Mouse (Mus musculus) MEL (cell line): Measurements from ENCODE around the gene F930015N05Rik. TPM values are rescaled to one million over a fixed set of nuclear protein-coding genes. Genes with fewer than 3 reads are reported as not detected.
A peak's percentile ranks its signal among the peaks of the same experiment; 100 is the strongest.

Source experiments
- DNase-seq: peaks from one replicate; pipeline ENCODE4 v3.0.0; 2011; ENCODE audit warnings: low read depth, low spot score
- H3K27ac ChIP-seq: 2 replicates; pipeline ENCODE4 v1.5.1; 2012; ENCODE audit warnings: low read depth, mild to moderate bottlenecking, control low read depth, low read length, moderate library complexity; ENCODE audit not compliant: control insufficient read depth
- H3K27me3 ChIP-seq, 2 experiments: fragments of 150-350 bp in 1 of 2; sonication (generic) in 1 of 2; 2 replicates each; pipeline ENCODE4 v1.6.1; 2012; ENCODE audit warnings: low read length in 2 of 2, mild to moderate bottlenecking in 2 of 2, improper control_type of control experiment in 1 of 2, moderate library complexity in 1 of 2; ENCODE audit not compliant: insufficient read depth in 2 of 2, control insufficient read depth in 1 of 2
- H3K36me3 ChIP-seq, 2 experiments: 2 replicates each; pipeline ENCODE4 v1.6.1; 2012 to 2014; ENCODE audit warnings: low read length in 2 of 2, improper control_type of control experiment in 1 of 2, inconsistent platforms in 1 of 2, mild to moderate bottlenecking in 1 of 2; ENCODE audit not compliant: insufficient read depth in 2 of 2, control insufficient read depth in 1 of 2
- H3K4me1 ChIP-seq, 2 experiments: fragments of 150-350 bp in 1 of 2; sonication (generic) in 1 of 2; 2 replicates each; pipeline ENCODE4 v1.6.1; 2012; ENCODE audit warnings: low read length in 2 of 2, improper control_type of control experiment in 1 of 2, mild to moderate bottlenecking in 1 of 2; ENCODE audit not compliant: insufficient read depth in 2 of 2, control insufficient read depth in 1 of 2
- H3K4me3 ChIP-seq, 2 experiments: fragments of 150-350 bp in 1 of 2; sonication (generic) in 1 of 2; 2 replicates each; pipeline ENCODE4 v1.5.1; 2012; ENCODE audit warnings: low read depth in 2 of 2, low read length in 2 of 2, mild to moderate bottlenecking in 2 of 2, moderate library complexity in 2 of 2, control low read depth in 1 of 2, improper control_type of control experiment in 1 of 2; ENCODE audit not compliant: control insufficient read depth in 1 of 2, insufficient read depth in 1 of 2
- H3K79me2 ChIP-seq: 2 replicates; pipeline ENCODE4 v1.6.1; 2012; ENCODE audit warnings: mild to moderate bottlenecking, low read length, moderate library complexity; ENCODE audit not compliant: control insufficient read depth, poor library complexity, insufficient read depth
- H3K9ac ChIP-seq: 2 replicates; pipeline ENCODE4 v1.6.1; 2012; ENCODE audit warnings: low read depth, mild to moderate bottlenecking, control low read depth, low read length, moderate library complexity; ENCODE audit not compliant: control insufficient read depth, poor library complexity, severe bottlenecking
- H3K9me3 ChIP-seq: fragments of 150-350 bp; sonication (generic); replicated peaks from 2 replicates; pipeline ENCODE4 v1.6.1; 2012; ENCODE audit warnings: mild to moderate bottlenecking, low read length, improper control_type of control experiment, moderate library complexity; ENCODE audit not compliant: insufficient read depth
- BHLHE40 ChIP-seq: IDR thresholded peaks from 2 replicates; pipeline ENCODE4 v1.6.1; 2012; ENCODE audit warnings: low read depth, mild to moderate bottlenecking, inconsistent platforms, low read length, improper control_type of control experiment, borderline replicate concordance
- CHD2 ChIP-seq: IDR thresholded peaks from 2 replicates; pipeline ENCODE4 v1.6.1; 2011; ENCODE audit warnings: low read length, improper control_type of control experiment
- CTCF ChIP-seq, 3 experiments: IDR thresholded peaks in 2 of 3; conservative IDR thresholded peaks in 1 of 3; 2 replicates each; pipeline ENCODE4 v1.5.1; 2011 to 2012; ENCODE audit warnings: low read length in 3 of 3, low read depth in 2 of 3, mild to moderate bottlenecking in 2 of 3, improper control_type of control experiment in 1 of 3, inconsistent platforms in 1 of 3, mixed read lengths in 1 of 3, moderate library complexity in 1 of 3; ENCODE audit not compliant: control insufficient read depth in 1 of 3, insufficient read depth in 1 of 3, poor library complexity in 1 of 3, severe bottlenecking in 1 of 3
- ETS1 ChIP-seq: IDR thresholded peaks from 2 replicates; pipeline ENCODE4 v1.6.1; 2012; ENCODE audit warnings: low read depth, mild to moderate bottlenecking, inconsistent platforms, low read length, improper control_type of control experiment, moderate library complexity
- GABPA ChIP-seq: IDR thresholded peaks from 2 replicates; pipeline ENCODE4 v1.6.1; 2012; ENCODE audit warnings: low read depth, mild to moderate bottlenecking, inconsistent platforms, low read length, improper control_type of control experiment, moderate library complexity
- KAT2A ChIP-seq: conservative IDR thresholded peaks from 2 replicates; pipeline ENCODE4 v1.6.1; 2012; ENCODE audit warnings: low read depth, low read length, improper control_type of control experiment, inconsistent platforms
- MAFK ChIP-seq: IDR thresholded peaks from 2 replicates; pipeline ENCODE4 v1.6.1; 2011; ENCODE audit warnings: low read depth, mild to moderate bottlenecking, low read length, improper control_type of control experiment, borderline replicate concordance
- MYB ChIP-seq: IDR thresholded peaks from 2 replicates; pipeline ENCODE4 v1.6.1; 2011; ENCODE audit warnings: mild to moderate bottlenecking, low read depth, low read length, improper control_type of control experiment
- POLR2A ChIP-seq, 2 experiments: IDR thresholded peaks; 2 replicates each; pipeline ENCODE4 v1.6.1; 2011 to 2012; ENCODE audit warnings: low read length in 2 of 2, mild to moderate bottlenecking in 2 of 2, control low read depth in 1 of 2, improper control_type of control experiment in 1 of 2, low read depth in 1 of 2, moderate library complexity in 1 of 2; ENCODE audit not compliant: control insufficient read depth in 1 of 2, insufficient read depth in 1 of 2, poor library complexity in 1 of 2
- POLR2AphosphoS2 ChIP-seq: IDR thresholded peaks from 2 replicates; pipeline ENCODE4 v1.6.1; 2011; ENCODE audit warnings: low read length, improper control_type of control experiment
- POLR2AphosphoS5 ChIP-seq: IDR thresholded peaks from 2 replicates; pipeline ENCODE4 v1.6.1; 2012; ENCODE audit warnings: low read depth, borderline replicate concordance, mild to moderate bottlenecking, inconsistent platforms, low read length, moderate library complexity, mixed read lengths
- SIN3A ChIP-seq: IDR thresholded peaks from 2 replicates; pipeline ENCODE4 v1.6.1; 2012; ENCODE audit warnings: low read length, improper control_type of control experiment, inconsistent platforms
- USF1 ChIP-seq: IDR thresholded peaks from 2 replicates; pipeline ENCODE4 v1.6.1; 2014; ENCODE audit warnings: low read depth, mild to moderate bottlenecking, inconsistent platforms, low read length, improper control_type of control experiment, moderate library complexity
- USF2 ChIP-seq, 2 experiments: IDR thresholded peaks; 2 replicates each; pipeline ENCODE4 v1.6.1; 2011 to 2012; ENCODE audit warnings: improper control_type of control experiment in 2 of 2, low read length in 2 of 2, borderline replicate concordance in 1 of 2, inconsistent platforms in 1 of 2, low read depth in 1 of 2, mild to moderate bottlenecking in 1 of 2; ENCODE audit not compliant: insufficient read depth in 1 of 2
- ZC3H11A ChIP-seq: IDR thresholded peaks from 2 replicates; pipeline ENCODE4 v1.6.1; 2012; ENCODE audit warnings: low read depth, mild to moderate bottlenecking, inconsistent platforms, low read length, improper control_type of control experiment
- ZNF384 ChIP-seq: IDR thresholded peaks from 2 replicates; pipeline ENCODE4 v1.6.1; 2012; ENCODE audit warnings: low read depth, mild to moderate bottlenecking, inconsistent platforms, low read length, improper control_type of control experiment
- polyA plus RNA-seq, 2 experiments: library from polyadenylated mRNA; stranded (reverse) in 1 of 2; unstranded in 1 of 2; fragments of >175 nt in 1 of 2; fragments of >200 nt in 1 of 2; gene quantifications; 2 replicates each; pipeline versions ENCODE4 v1.2.1 to v1.2.4; 2012; ENCODE audit warnings: low replicate concordance in 2 of 2, low read depth in 1 of 2; ENCODE audit not compliant: insufficient read length in 2 of 2, insufficient read depth in 1 of 2, missing spikeins in 1 of 2
- total RNA-seq: library from RNA; depleted of rRNA; stranded (reverse); fragments of 300-350 nt; gene quantifications from 2 replicates; pipeline ENCODE4 v1.2.3, GENCODE M21; 2012

The F930015N05Rik gene
- total and polyA plus RNA-seq, 3 experiments: not detected

DNA sequence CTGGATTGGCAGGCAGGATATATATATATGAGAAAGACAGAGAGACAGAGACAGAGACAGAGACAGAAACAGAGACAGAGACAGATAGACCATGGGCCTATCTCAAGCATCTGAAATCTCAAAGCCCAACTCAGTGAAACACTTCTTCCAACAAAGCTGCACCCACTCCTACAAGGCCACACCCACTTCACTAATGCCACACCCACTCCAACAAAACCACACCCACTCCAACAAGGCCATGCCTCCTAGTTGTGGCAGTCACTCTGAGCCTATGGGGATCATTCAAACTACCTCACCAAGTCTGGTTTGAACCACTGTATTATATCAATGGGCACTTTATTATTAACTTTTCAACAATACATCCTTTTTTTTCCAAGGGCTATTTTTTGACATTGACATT is 34.2 kb upstream of the F930015N05Rik start:
- H3K27me3 ChIP-seq: peaks cover 0 to 6% of the 10 kb centered on the region in 2 experiments; a peak in 2 of 4 replicates
- H3K9me3 ChIP-seq: no peaks in the 10 kb centered on the region
- no peak for TF ChIP-seq GABPA
- TF ChIP-seq ZC3H11A: no peak
- no peak for TF ChIP-seq KAT2A
- TF ChIP-seq POLR2AphosphoS5: no peak
- no peak for TF ChIP-seq CHD2
- TF ChIP-seq ETS1: no peak
- TF ChIP-seq SIN3A: no peak
- no peaks in the 10 kb centered on the region for H3K4me1 ChIP-seq
- H3K79me2 ChIP-seq: no peaks in the 10 kb centered on the region
- H3K27ac ChIP-seq: no peak overlapping the region
- no peaks in the 10 kb centered on the region for H3K36me3 ChIP-seq
- no peak overlapping the region for H3K9ac ChIP-seq
- H3K4me3 ChIP-seq: no peak overlapping the region
- DNase-seq: peak; percentile 20

DNA sequence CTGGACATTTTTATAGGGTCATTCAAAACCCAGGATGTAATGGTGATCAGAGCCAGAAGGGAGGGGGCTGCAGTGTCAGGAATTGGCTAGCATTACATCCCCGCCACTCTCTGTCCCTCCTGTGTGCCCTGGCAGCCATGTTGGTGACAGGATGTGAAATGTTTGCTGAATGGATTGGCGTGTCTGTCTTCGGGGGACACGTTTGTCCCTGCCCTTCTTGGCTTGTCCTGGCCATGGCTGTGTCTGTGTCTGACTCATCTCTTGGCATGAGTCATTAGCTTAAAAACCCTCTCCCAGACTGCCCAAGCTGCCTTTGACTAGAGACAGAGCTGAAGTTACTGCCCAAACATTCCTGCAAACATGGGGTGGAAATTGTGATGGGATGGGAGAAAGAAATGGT is 32.3 kb upstream of the F930015N05Rik start:
- H3K36me3 ChIP-seq: no peaks in the 10 kb centered on the region
- no peak for DNase-seq
- H3K27ac ChIP-seq: no peak overlapping the region
- H3K79me2 ChIP-seq: no peaks in the 10 kb centered on the region
- peaks cover 0 to 6% of the 10 kb centered on the region in 2 experiments; a peak in 2 of 4 replicates for H3K27me3 ChIP-seq
- H3K4me1 ChIP-seq: no peaks in the 10 kb centered on the region
- H3K4me3 ChIP-seq: no peak overlapping the region
- TF ChIP-seq POLR2AphosphoS2: no peak
- TF ChIP-seq MAFK: no peak
- TF ChIP-seq CTCF (IDR thresholded peaks at IDR 0.05 in 2 of 3, conservative IDR thresholded peaks at IDR 0.05 in 1 of 3; ENCODE audit: control insufficient read depth in 1 of 3, insufficient read depth in 1 of 3, low read depth in 2 of 3, low read length in 3 of 3, poor library complexity in 1 of 3, severe bottlenecking in 1 of 3): no peak
- TF ChIP-seq ZNF384: no peak
- no peak for TF ChIP-seq SIN3A
- TF ChIP-seq POLR2A (IDR thresholded peaks at IDR 0.05; ENCODE audit: control insufficient read depth in 1 of 2, insufficient read depth in 1 of 2, low read depth in 1 of 2, low read length in 2 of 2, poor library complexity in 1 of 2): no peak
- TF ChIP-seq KAT2A: no peak
- no peak for TF ChIP-seq MYB
- TF ChIP-seq BHLHE40: no peak
- TF ChIP-seq USF2 (IDR thresholded peaks at IDR 0.05; ENCODE audit: borderline replicate concordance in 1 of 2, insufficient read depth in 1 of 2, low read depth in 1 of 2, low read length in 2 of 2): no peak
- H3K9me3 ChIP-seq: no peaks in the 10 kb centered on the region
- H3K9ac ChIP-seq: no peak overlapping the region

DNA sequence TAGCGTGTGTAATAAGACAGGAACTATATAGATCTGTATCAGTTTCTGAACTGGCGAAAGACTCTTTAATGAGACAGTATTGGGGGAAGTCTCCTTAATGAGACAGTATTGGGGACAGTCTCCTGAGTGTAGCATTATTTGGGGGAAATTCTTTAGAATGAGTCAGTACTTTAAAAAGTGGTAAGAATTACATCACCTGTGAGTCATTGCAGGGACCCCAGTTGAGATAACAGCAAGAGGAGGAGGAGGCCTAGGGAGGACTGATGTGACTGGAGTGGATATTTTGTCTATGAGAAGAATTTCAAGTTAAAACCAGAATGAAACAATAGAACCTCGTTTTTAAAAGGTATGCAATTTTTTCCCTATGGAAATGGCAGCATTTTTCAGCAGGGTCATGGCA is 25.3 kb upstream of the F930015N05Rik start:
- Histone ChIP-seq H3K36me3 (no peaks in the 10 kb centered on the region), H3K9ac (no peak overlapping the region), H3K79me2 (no peaks in the 10 kb centered on the region), H3K4me1 (no peaks in the 10 kb centered on the region), H3K4me3 (no peak overlapping the region), H3K27ac (no peak overlapping the region), H3K27me3 (peaks cover 0 to 2% of the 10 kb centered on the region in 2 experiments; a peak in 2 of 4 replicates), H3K9me3 (no peaks in the 10 kb centered on the region)
- no peak for TF ChIP-seq SIN3A
- TF ChIP-seq USF1: no peak
- peak; percentile 42; the same call in 1 of the 2 replicates for TF ChIP-seq ETS1
- DNase-seq: peak; percentile 19
